Mouse (Mus musculus) G1E (cell line): ENCODE measurements at regions not wholly inside any gene's neighbourhood (a gene's known extent, or its start where the extent isn't known, plus 50 kb on each side); places are given as distances from the start of the nearest gene placed in this dataset.

Experiments used
- CTCF ChIP-seq: IDR thresholded peaks from 2 replicates; pipeline ENCODE4 v1.5.1; 2012; ENCODE audit warnings: low read depth, low read length, inconsistent platforms, mixed read lengths
- GATA1 ChIP-seq: IDR thresholded peaks from 2 replicates; pipeline ENCODE4 v1.6.1; 2012; ENCODE audit warnings: borderline replicate concordance, low read length, inconsistent platforms, mixed read lengths
- POLR2AphosphoS5 ChIP-seq: IDR thresholded peaks from 2 replicates; pipeline ENCODE4 v1.6.1; 2012; ENCODE audit warnings: low read depth, low read length, inconsistent platforms; ENCODE audit not compliant: insufficient replicate concordance
- TAL1 ChIP-seq: conservative IDR thresholded peaks from 2 replicates; pipeline ENCODE4 v1.6.1; 2012; ENCODE audit warnings: low read depth, low read length, inconsistent platforms, mixed read lengths

DNA sequence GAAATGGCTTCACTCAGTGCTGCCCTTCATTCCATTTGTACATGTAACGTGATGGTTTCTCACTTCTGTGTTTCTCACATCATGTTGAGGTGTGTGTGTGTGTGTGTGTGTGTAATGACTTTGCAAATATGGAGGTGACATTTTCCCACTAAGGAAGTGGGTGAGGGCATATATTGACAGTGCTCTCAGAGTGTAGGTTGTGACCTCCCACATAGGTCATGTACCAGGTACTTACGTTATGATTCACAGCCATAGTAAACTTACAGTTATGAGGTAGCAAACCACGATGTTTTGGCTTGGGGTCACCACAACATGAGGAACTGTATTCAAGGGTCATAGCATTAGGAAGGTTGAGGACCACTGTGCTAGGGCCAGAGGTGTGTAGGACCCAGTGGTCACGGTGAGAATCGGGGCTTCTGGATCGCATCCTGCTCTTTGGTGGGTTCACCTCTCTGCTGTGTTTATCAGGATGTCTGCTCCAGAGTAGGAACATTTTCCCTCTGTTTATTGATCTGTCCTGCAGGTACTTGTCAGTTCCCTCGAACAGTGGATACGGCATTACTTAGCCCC is 238.7 kb upstream of the Cxcr4 start:
- TF ChIP-seq CTCF (no peak), TAL1 (no peak), POLR2AphosphoS5 (no peak), GATA1 (no peak)
